Mouse (Mus musculus): Measurements from ENCODE around the gene Nr2c1. TPM values are rescaled to one million over a fixed set of nuclear protein-coding genes. Genes with fewer than 3 reads are reported as not detected.
A peak's percentile ranks its signal among the peaks of the same experiment; 100 is the strongest.

Gene Nr2c1
- polyA plus RNA-seq, 1 experiment from 2014 or later, result 6.4 TPM

GRCm38 (mm10) chr10:94142427-94142826 lies 5.4 kb upstream of the Nr2c1 start:
- Histone ChIP-seq H3K27me3 (no peaks in the 10 kb centered on the region), H3K27ac (replicated peaks) (no peak overlapping the region), H3K4me3 (no peak overlapping the region), H3K4me1 (replicated peaks) (peaks cover 5% of the 10 kb centered on the region; the same call in 1 of the 2 replicates), H3K9me3 (no peaks in the 10 kb centered on the region), H3K4me2 (no peak overlapping the region), H3K9ac (no peak overlapping the region), H3K36me3 (no peaks in the 10 kb centered on the region)
- 96% methylated on average over 3 of the region's 3 CpGs for WGBS
- ATAC-seq (ENCODE audit: low FRiP score, low read depth), result no peak

DNA sequence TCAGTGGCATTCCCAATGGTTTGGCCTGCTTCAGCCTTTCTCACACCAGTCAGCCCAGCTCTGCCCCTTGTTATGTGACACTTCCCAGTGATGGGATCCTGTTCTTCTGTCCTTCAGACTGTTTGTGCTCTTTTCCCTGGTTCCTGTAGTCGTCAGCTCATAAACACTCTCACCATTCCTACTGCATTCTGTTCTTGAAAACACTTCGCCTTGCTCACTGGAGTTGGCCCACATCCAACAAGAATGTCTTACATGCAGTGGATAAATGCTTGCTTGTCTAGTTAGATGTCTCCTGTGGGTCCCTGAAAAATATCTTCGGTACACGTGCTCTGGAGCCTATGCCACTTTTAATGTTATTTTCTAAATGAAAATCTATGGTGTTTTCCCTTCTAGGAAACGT lies 3.2 kb upstream of the Nr2c1 start:
- Histone ChIP-seq H3K27ac (replicated peaks) (no peak overlapping the region), H3K4me1 (replicated peaks) (peaks cover 20% of the 10 kb centered on the region), H3K9me3 (no peaks in the 10 kb centered on the region), H3K4me2 (no peak overlapping the region), H3K9ac (no peak overlapping the region), H3K27me3 (no peaks in the 10 kb centered on the region), H3K4me3 (no peak overlapping the region), H3K36me3 (no peaks in the 10 kb centered on the region)
- no peak for ATAC-seq (ENCODE audit: low FRiP score, low read depth)
- 62% methylated on average over 5 of the region's 5 CpGs for WGBS

DNA sequence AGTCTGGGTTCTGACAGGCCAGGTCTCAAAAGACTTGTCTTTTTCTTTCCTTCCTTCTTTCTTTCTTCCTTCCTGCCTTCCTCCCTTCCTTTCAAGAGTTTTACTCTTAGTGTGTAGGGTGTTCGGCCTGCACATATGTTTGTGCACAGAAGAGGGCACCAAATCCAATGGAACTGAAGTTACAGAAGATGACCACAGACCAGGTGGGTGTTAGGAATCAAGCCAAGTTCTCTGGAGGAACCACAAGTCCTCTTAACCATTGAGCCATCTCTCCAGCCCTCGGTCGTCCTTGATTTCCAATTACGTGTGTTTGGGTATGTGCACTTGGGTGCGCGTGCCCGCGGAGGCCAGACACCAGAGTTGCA lies 450 bp upstream of the Nr2c1 start:
- Histone ChIP-seq H3K4me1 (replicated peaks) (peaks cover 32% of the 10 kb centered on the region), H3K27me3 (no peaks in the 10 kb centered on the region), H3K27ac (replicated peaks) (peak overlapping the region; percentile 88), H3K9me3 (no peaks in the 10 kb centered on the region), H3K4me2 (peak overlapping the region; percentile 75), H3K4me3 (peak overlapping the region; percentile 88), H3K9ac (peak overlapping the region; percentile 94), H3K36me3 (no peaks in the 10 kb centered on the region)
- ATAC-seq (ENCODE audit: low FRiP score, low read depth), result no peak
- WGBS, result 12% methylated on average over 8 of the region's 8 CpGs

DNA sequence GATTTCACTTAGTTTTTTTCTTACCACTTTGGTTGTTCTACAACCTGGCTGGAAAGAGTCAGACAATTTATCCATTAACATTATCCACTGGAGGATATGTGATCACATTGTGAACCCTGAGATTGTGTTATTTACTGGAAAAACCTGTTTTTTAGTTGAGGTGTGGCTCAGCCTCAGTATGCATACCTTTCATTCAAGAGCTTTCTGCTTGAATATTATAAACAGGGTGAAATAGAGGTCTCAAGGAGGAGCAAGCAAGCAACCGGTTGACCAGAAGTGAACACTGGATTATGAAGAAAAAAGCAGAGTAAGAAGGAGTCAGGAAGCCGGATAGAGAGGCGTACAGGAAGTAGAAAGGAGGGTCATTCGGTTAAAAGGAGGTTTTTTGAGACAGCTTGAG lies 3.7 kb downstream of the Nr2c1 start:
- no peak overlapping the region for H3K4me2 ChIP-seq
- H3K9ac ChIP-seq, result no peak overlapping the region
- no peaks in the 10 kb centered on the region for H3K9me3 ChIP-seq
- H3K4me3 ChIP-seq, result no peak overlapping the region
- no peak overlapping the region for H3K27ac ChIP-seq (replicated peaks)
- H3K36me3 ChIP-seq, result peaks cover 5% of the 10 kb centered on the region; the same call in 1 of the 2 replicates
- H3K4me1 ChIP-seq (replicated peaks), result peaks cover 28% of the 10 kb centered on the region
- no peak for ATAC-seq (ENCODE audit: low FRiP score, low read depth)
- H3K27me3 ChIP-seq, result no peaks in the 10 kb centered on the region
- 86% methylated on average over 4 of the region's 4 CpGs for WGBS

- ATAC-seq (ENCODE audit: low FRiP score, low read depth), result no peak
- Histone ChIP-seq H3K27me3 (no peaks in the 10 kb centered on the region), H3K4me1 (replicated peaks) (peaks cover 20% of the 10 kb centered on the region), H3K9ac (no peak overlapping the region), H3K36me3 (peaks cover 18% of the 10 kb centered on the region), H3K4me3 (no peak overlapping the region), H3K9me3 (no peaks in the 10 kb centered on the region), H3K27ac (replicated peaks) (no peak overlapping the region), H3K4me2 (no peak overlapping the region)
Measured at GRCm38 (mm10) chr10:94153841-94154240, 6.0 kb downstream of the Nr2c1 start.

- Histone ChIP-seq H3K4me1 (replicated peaks) (no peaks in the 10 kb centered on the region), H3K4me3 (no peak overlapping the region), H3K27me3 (no peaks in the 10 kb centered on the region), H3K4me2 (no peak overlapping the region), H3K27ac (replicated peaks) (no peak overlapping the region), H3K9me3 (no peaks in the 10 kb centered on the region), H3K9ac (no peak overlapping the region), H3K36me3 (peaks cover 44% of the 10 kb centered on the region)
- no peak for ATAC-seq (ENCODE audit: low FRiP score, low read depth)
- 92% methylated on average over 6 of the region's 6 CpGs for WGBS
Measured at GRCm38 (mm10) chr10:94158962-94159361, 11.1 kb downstream of the Nr2c1 start.

GRCm38 (mm10) chr10:94159406-94159805 lies 11.6 kb downstream of the Nr2c1 start:
- ATAC-seq (ENCODE audit: low FRiP score, low read depth), result no peak
- H3K4me1 ChIP-seq (replicated peaks), result no peaks in the 10 kb centered on the region
- H3K9ac ChIP-seq, result no peak overlapping the region
- H3K4me2 ChIP-seq, result no peak overlapping the region
- H3K27ac ChIP-seq (replicated peaks), result no peak overlapping the region
- H3K36me3 ChIP-seq, result peaks cover 48% of the 10 kb centered on the region
- no peaks in the 10 kb centered on the region for H3K9me3 ChIP-seq
- no peaks in the 10 kb centered on the region for H3K27me3 ChIP-seq
- WGBS, result 89% methylated on average over 4 of the region's 4 CpGs
- no peak overlapping the region for H3K4me3 ChIP-seq

GRCm38 (mm10) chr10:94161051-94161765 lies 13.4 kb downstream of the Nr2c1 start:
- Histone ChIP-seq H3K4me2 (no peak overlapping the region), H3K36me3 (peaks cover 54% of the 10 kb centered on the region), H3K4me3 (no peak overlapping the region), H3K27me3 (no peaks in the 10 kb centered on the region), H3K9ac (no peak overlapping the region), H3K27ac (replicated peaks) (no peak overlapping the region), H3K4me1 (replicated peaks) (no peaks in the 10 kb centered on the region), H3K9me3 (no peaks in the 10 kb centered on the region)
- 95% methylated on average over 5 of the region's 5 CpGs for WGBS
- no peak for ATAC-seq (ENCODE audit: low FRiP score, low read depth)

- WGBS, result 97% methylated on average over 7 of the region's 7 CpGs
- H3K27me3 ChIP-seq, result no peaks in the 10 kb centered on the region
- H3K9ac ChIP-seq, result no peak overlapping the region
- H3K4me2 ChIP-seq, result no peak overlapping the region
- H3K27ac ChIP-seq (replicated peaks), result no peak overlapping the region
- ATAC-seq (ENCODE audit: low FRiP score, low read depth), result no peak
- no peak overlapping the region for H3K4me3 ChIP-seq
- no peaks in the 10 kb centered on the region for H3K9me3 ChIP-seq
- H3K4me1 ChIP-seq (replicated peaks), result no peaks in the 10 kb centered on the region
- peaks cover 54% of the 10 kb centered on the region for H3K36me3 ChIP-seq
Measured at GRCm38 (mm10) chr10:94162031-94162430, 14.2 kb downstream of the Nr2c1 start.

DNA sequence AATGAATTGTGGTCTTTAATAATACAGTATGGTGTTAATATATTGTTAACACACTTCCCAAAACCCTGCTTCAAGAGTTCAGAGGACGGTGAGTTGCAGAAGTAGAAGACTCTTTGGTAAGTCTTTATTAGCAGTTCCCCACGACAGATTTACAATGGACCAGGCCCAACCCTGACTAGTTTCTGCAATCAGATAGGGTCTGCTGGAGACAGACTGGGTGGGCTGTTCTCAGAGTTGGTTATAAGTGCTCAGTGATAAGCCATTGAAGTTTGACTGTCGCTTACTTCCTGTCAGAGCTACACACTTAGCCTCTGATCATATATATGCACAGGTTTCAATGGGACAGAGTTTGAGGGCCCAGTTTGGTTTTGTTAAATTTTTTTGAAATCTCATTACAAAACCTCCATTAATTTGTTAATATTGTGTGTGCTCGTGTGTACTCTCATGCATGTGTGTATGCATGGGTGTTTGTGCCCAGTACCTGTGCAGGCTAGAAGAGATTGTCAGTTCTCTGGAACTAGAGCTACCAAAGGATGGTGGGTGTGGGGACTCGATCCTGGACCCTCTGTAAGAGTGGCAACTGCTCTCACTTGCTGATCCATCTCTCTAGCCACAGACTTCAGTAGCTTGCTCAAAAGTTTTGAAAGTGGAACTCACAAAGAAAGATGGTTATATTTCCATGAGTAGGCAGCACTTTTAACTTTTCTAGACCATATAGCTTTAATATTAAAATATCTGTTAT lies 16.5 kb downstream of the Nr2c1 start:
- 85% methylated on average over 5 of the region's 5 CpGs for WGBS
- H3K9me3 ChIP-seq, result no peaks in the 10 kb centered on the region
- no peaks in the 10 kb centered on the region for H3K27me3 ChIP-seq
- no peak for ATAC-seq (ENCODE audit: low FRiP score, low read depth)
- no peak overlapping the region for H3K4me3 ChIP-seq
- peaks cover 52% of the 10 kb centered on the region for H3K36me3 ChIP-seq
- H3K4me1 ChIP-seq (replicated peaks), result no peaks in the 10 kb centered on the region
- no peak overlapping the region for H3K9ac ChIP-seq
- no peak overlapping the region for H3K4me2 ChIP-seq
- H3K27ac ChIP-seq (replicated peaks), result no peak overlapping the region

DNA sequence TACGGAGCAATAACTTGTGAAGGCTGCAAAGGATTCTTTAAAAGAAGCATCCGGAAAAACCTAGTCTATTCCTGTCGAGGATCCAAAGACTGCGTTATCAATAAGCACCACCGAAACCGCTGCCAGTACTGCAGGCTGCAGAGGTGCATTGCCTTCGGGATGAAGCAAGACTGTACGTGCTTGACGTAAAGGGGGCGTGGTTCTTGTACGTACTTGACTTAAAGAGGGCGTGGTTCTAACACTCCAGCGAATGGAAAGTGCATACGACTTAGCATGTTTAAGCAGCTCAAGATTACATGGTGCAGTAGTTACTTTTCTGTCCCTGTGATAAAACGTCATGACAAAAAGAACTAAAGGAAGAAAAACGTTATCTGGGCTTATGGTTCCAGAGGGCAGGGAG lies 17.6 kb downstream of the Nr2c1 start:
- Histone ChIP-seq H3K9me3 (no peaks in the 10 kb centered on the region), H3K27me3 (no peaks in the 10 kb centered on the region), H3K27ac (replicated peaks) (no peak overlapping the region), H3K4me3 (no peak overlapping the region), H3K36me3 (peaks cover 54% of the 10 kb centered on the region), H3K9ac (no peak overlapping the region), H3K4me1 (replicated peaks) (no peaks in the 10 kb centered on the region), H3K4me2 (no peak overlapping the region)
- WGBS, result 92% methylated on average over 16 of the region's 16 CpGs
- ATAC-seq (ENCODE audit: low FRiP score, low read depth), result no peak

- Histone ChIP-seq H3K4me1 (replicated peaks) (0 out of 2 replicates have a peak, but pooled peaks cover 6% of the 10 kb centered on the region), H3K4me2 (no peak overlapping the region), H3K36me3 (peaks cover 52% of the 10 kb centered on the region), H3K27ac (replicated peaks) (0 out of 2 replicates have a peak overlapping the region, but pooled peaks have one; percentile 1), H3K9me3 (no peaks in the 10 kb centered on the region), H3K9ac (no peak overlapping the region), H3K27me3 (no peaks in the 10 kb centered on the region), H3K4me3 (no peak overlapping the region)
- no peak for ATAC-seq (ENCODE audit: low FRiP score, low read depth)
- WGBS, result 38% methylated on average over 11 of the region's 11 CpGs
Measured at GRCm38 (mm10) chr10:94167051-94167750, 19.4 kb downstream of the Nr2c1 start.
